Mouse (Mus musculus): Measurements from ENCODE around the gene Thap7. TPM values are rescaled to one million over a fixed set of nuclear protein-coding genes. Genes with fewer than 3 reads are reported as not detected.

Gene Thap7
- total and polyA plus RNA-seq, 2 experiments from 2014 or later, result 64.4 to 71.0 TPM

DNA sequence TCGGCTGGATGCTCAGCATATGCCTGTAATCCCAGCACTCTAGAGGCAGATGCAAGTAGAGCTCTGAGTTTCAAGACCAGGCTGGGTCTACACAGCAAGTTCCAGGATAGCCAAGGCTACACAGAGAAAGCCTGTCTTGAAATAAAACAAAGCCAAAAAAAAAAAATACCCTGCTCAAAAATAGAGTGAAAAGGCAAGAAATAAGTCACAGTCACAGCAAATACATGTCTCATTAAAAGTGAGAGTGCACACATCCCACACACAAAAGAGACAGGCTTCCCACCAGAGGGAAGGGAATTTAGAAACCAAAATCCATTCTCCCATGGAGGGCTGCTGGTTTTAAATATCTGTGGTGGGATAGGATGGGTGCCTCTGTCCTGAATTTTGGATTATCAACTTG is 32.6 kb upstream of the Thap7 start:
- Histone ChIP-seq H3K36me3 (ENCODE audit: insufficient read depth) (no peaks in the 10 kb centered on the region), H3K9me3 (ENCODE audit: low read length) (no peaks in the 10 kb centered on the region), H3K4me2 (ENCODE audit: low read depth) (no peak overlapping the region), H3K4me1 (ENCODE audit: insufficient read depth) (0 out of 2 replicates have a peak, but pooled peaks cover 5% of the 10 kb centered on the region), H3K27me3 (ENCODE audit: insufficient read depth, low read length) (peaks cover 5% of the 10 kb centered on the region; the same call in 1 of the 2 replicates), H3K27ac (ENCODE audit: low read depth, low read length) (no peak overlapping the region), H3K4me3 (ENCODE audit: low read depth, low read length) (no peak overlapping the region), H3K9ac (no peak overlapping the region)
- ATAC-seq (no peak), DNase-seq (no peak)
- TF ChIP-seq CTCF (IDR thresholded peaks at IDR 0.05; ENCODE audit: low read depth), result no peak
- WGBS, result 11% methylated on average over 1 of the region's 1 CpGs

DNA sequence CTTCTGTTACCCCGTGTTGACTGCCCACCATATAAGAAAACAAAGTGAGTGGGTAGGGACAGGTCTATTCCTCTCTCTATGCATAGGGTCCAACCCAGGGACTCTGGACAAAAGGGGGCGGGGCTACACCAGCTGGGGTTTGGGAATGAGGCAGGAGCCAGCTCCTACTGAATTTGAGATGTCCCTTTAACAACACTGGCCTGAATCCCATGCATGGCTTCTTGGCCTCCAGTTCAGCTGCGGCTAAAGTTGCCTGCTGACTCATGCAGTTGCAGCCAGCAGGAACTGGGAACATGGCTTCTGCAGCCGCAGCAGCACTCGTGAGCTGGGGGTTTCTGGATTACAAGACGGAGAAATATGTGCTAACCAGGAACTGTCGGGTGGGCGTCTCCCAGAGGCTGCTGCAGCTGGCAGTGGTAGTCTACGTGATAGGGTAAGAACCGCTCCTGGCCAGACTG is 30.8 kb upstream of the Thap7 start, which contains the start of gene P2rx6:
Gene P2rx6 (plus strand): TSS at position 135 of the 458 bp plus-strand sequence.
- Histone ChIP-seq H3K4me3 (ENCODE audit: low read depth, low read length) (peak within 1 kb of the TSS; percentile 19), H3K36me3 (ENCODE audit: insufficient read depth) (no peaks in the 10 kb centered on the region), H3K27ac (ENCODE audit: low read depth, low read length) (peak within 1 kb of the TSS; percentile 67), H3K9ac (peak within 1 kb of the TSS; percentile 18; the same call in 1 of the 2 replicates), H3K4me2 (ENCODE audit: low read depth) (peak within 1 kb of the TSS; percentile 39), H3K9me3 (ENCODE audit: low read length) (no peaks in the 10 kb centered on the region), H3K4me1 (ENCODE audit: insufficient read depth) (0 out of 2 replicates have a peak, but pooled peaks cover 5% of the 10 kb centered on the region), H3K27me3 (ENCODE audit: insufficient read depth, low read length) (peaks cover 5% of the 10 kb centered on the region; the same call in 1 of the 2 replicates)
- ATAC-seq, result peak; percentile 59
- 3% methylated on average over 10 of the region's 10 CpGs for WGBS
- peak; percentile 31 for DNase-seq
- TF ChIP-seq CTCF (IDR thresholded peaks at IDR 0.05; ENCODE audit: low read depth), result no peak

DNA sequence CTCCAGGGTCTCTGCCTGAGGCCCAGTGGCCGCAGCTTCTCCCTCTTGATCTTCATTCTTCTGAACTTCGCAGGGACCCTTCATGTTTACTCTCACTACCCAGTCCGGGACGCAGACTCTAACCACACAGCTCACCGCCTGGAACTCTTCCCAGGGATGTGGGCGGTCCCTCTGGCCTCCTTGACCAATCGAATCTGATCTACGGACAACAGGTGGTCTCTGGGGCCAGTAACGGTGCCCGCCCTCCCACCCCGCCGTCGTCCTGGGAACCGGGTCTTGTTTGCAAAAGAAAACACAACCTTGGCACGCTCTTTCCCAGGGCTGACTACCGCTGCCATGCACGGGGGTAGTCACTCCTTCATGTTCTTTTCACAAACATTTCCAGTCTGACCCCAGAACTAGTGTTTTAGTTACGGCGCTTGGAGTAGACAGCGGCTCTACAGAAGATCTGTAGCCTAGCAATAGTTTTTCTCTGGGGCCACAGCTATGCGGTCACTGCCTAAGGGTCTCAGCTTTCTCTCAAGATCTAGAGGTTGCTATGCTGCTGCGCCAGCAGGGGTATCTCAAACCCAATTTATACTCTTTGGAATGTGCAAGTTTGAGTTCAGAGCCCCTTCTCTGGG is 30.3 kb upstream of the Thap7 start, which contains the start of gene Lrrc74b:
Gene Lrrc74b (minus strand): TSS at position 120 of the 623 bp plus-strand sequence.
- 0 out of 2 replicates have a peak, but pooled peaks cover 5% of the 10 kb centered on the region for H3K4me1 ChIP-seq (ENCODE audit: insufficient read depth)
- peak; percentile 53 for DNase-seq
- peak; percentile 78 for ATAC-seq
- H3K27me3 ChIP-seq (ENCODE audit: insufficient read depth, low read length), result peaks cover 5% of the 10 kb centered on the region; the same call in 1 of the 2 replicates
- H3K27ac ChIP-seq (ENCODE audit: low read depth, low read length), result peak within 1 kb of the TSS; percentile 67
- H3K4me2 ChIP-seq (ENCODE audit: low read depth), result peak within 1 kb of the TSS; percentile 39
- H3K9me3 ChIP-seq (ENCODE audit: low read length), result no peaks in the 10 kb centered on the region
- no peaks in the 10 kb centered on the region for H3K36me3 ChIP-seq (ENCODE audit: insufficient read depth)
- no peak for TF ChIP-seq CTCF (IDR thresholded peaks at IDR 0.05; ENCODE audit: low read depth)
- H3K9ac ChIP-seq, result peak within 1 kb of the TSS; percentile 18; the same call in 1 of the 2 replicates
- under 1% methylated on average over 22 of the region's 22 CpGs for WGBS
- H3K4me3 ChIP-seq (ENCODE audit: low read depth, low read length), result peak within 1 kb of the TSS; percentile 19

DNA sequence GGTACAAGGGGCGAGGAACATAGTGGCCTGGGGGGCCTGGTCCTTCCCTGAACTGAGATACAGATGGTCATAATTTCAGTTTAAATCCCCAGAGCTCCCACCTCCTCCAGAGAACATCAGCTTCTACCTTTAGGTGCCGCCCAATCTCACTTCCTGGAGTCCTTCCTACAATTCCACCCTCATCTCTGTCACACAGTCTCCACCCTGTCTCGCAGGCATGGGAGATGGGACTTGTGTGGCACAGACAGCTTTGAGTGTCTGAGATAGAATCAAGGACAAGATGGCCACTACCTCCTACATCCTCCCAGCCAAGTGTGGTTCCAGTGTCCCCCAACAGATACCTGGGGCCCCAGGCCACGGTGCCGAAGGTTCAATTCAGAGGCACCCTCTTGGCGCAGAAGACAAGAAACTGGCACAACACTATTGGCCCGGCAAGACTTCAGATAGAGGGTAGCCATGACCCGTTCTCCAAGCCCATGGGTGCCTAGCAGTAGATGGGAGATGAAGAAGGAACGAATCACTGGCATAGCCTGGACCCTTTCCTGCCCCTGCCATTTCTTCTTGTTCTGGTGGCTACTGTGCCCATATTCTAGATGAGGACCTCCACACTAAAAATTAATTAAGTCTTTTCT is 28.6 kb upstream of the Thap7 start:
- 0 out of 2 replicates have a peak, but pooled peaks cover 5% of the 10 kb centered on the region for H3K4me1 ChIP-seq (ENCODE audit: insufficient read depth)
- H3K9me3 ChIP-seq (ENCODE audit: low read length), result no peaks in the 10 kb centered on the region
- no peak overlapping the region for H3K27ac ChIP-seq (ENCODE audit: low read depth, low read length)
- no peak overlapping the region for H3K9ac ChIP-seq
- no peak overlapping the region for H3K4me2 ChIP-seq (ENCODE audit: low read depth)
- WGBS, result 63% methylated on average over 9 of the region's 9 CpGs
- no peaks in the 10 kb centered on the region for H3K36me3 ChIP-seq (ENCODE audit: insufficient read depth)
- ATAC-seq, result no peak
- no peak for TF ChIP-seq CTCF (IDR thresholded peaks at IDR 0.05; ENCODE audit: low read depth)
- H3K4me3 ChIP-seq (ENCODE audit: low read depth, low read length), result no peak overlapping the region
- no peak for DNase-seq
- H3K27me3 ChIP-seq (ENCODE audit: insufficient read depth, low read length), result peaks cover 5% of the 10 kb centered on the region; the same call in 1 of the 2 replicates

DNA sequence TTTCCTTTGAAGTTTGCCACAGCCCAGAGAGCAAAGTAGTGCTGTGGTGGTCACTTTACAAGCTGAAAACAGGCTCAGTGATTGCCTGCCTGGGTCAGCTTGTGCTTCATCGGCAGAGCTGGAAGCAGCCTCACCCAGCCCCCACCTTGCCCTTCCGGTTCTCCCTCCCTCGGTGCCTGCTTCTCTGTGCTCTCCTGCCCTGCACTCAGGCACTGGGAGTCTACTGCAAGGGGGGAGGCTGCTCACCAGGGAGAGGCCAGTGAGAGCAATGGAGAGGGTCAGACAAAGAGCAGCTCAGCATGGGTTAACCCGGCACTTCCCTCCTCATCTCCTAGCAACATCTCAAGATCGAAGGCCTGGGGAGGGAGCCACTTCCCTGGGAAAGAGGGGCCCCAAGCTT is 27.9 kb upstream of the Thap7 start:
- Histone ChIP-seq H3K9me3 (ENCODE audit: low read length) (no peaks in the 10 kb centered on the region), H3K36me3 (ENCODE audit: insufficient read depth) (no peaks in the 10 kb centered on the region), H3K4me1 (ENCODE audit: insufficient read depth) (0 out of 2 replicates have a peak, but pooled peaks cover 5% of the 10 kb centered on the region), H3K27me3 (ENCODE audit: insufficient read depth, low read length) (peaks cover 5% of the 10 kb centered on the region; the same call in 1 of the 2 replicates), H3K9ac (no peak overlapping the region), H3K27ac (ENCODE audit: low read depth, low read length) (no peak overlapping the region), H3K4me3 (ENCODE audit: low read depth, low read length) (no peak overlapping the region), H3K4me2 (ENCODE audit: low read depth) (no peak overlapping the region)
- DNase-seq, result no peak
- TF ChIP-seq CTCF (IDR thresholded peaks at IDR 0.05; ENCODE audit: low read depth), result no peak
- no peak for ATAC-seq
- 3% methylated on average over 5 of the region's 5 CpGs for WGBS

DNA sequence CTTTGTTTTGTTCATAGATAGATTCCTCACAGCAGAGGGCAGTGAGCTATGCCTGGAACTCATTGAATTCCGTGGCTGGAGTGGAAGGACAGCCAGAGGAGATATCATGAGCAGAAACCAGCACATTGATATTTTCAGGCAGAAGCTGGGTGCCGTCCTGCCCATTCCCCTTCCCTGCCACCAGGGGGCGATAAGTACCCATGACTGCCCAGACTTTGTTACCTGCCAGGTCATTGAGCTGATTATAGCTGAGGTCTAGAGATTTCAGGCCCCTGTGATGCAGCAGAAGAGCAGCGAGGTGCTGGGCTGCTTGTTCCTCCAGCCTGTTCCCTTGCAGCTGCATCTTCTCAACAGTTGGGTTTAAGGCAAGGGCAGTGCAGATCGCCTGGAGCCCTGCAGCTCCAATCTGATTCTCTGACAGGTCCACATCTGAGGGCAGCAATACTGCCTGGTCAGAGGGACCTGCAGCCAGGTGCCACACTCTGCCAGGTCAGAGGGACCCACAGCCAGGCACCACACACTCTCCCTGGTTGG is 27.1 kb upstream of the Thap7 start:
- DNase-seq (peak; percentile 78), ATAC-seq (0 out of 2 replicates have a peak, but pooled peaks have one; percentile 10)
- H3K4me2 ChIP-seq (ENCODE audit: low read depth), result no peak overlapping the region
- H3K4me3 ChIP-seq (ENCODE audit: low read depth, low read length), result no peak overlapping the region
- H3K9ac ChIP-seq, result no peak overlapping the region
- no peaks in the 10 kb centered on the region for H3K36me3 ChIP-seq (ENCODE audit: insufficient read depth)
- 0 out of 2 replicates have a peak, but pooled peaks cover 5% of the 10 kb centered on the region for H3K4me1 ChIP-seq (ENCODE audit: insufficient read depth)
- H3K27ac ChIP-seq (ENCODE audit: low read depth, low read length), result no peak overlapping the region
- no peaks in the 10 kb centered on the region for H3K9me3 ChIP-seq (ENCODE audit: low read length)
- TF ChIP-seq CTCF (IDR thresholded peaks at IDR 0.05; ENCODE audit: low read depth), result peak; percentile 98
- WGBS, result 1% methylated on average over 5 of the region's 5 CpGs
- H3K27me3 ChIP-seq (ENCODE audit: insufficient read depth, low read length), result peaks cover 5% of the 10 kb centered on the region; the same call in 1 of the 2 replicates
